ENCODE assay signal across 10 mouse cellular contexts in genomic region chr1:51968994-51969393, GRCm38 (mm10). TPM values are rescaled to one million over a fixed set of nuclear protein-coding genes. Genes with fewer than 3 reads are reported as not detected.
A peak's percentile ranks its signal among the peaks of the same experiment; 100 is the strongest.
DNase-seq lines count a peak whose midpoint lies in the region; ATAC-seq lines count a peak whose summit lies in the region.
"Had no signal": no experiment of that assay in that cellular context is flagged by ENCODE, and none has a peak within 500 bp of the region (broad histone marks: within the 10 kb centered on the region; RNA-seq: fewer than 3 reads in every experiment).

No protein-coding gene starts in this region.

- DNase-seq in cerebellum, adult 11-12 months = peak; percentile 19
- DNase-seq in layer of hippocampus, adult 9-11 months = peak; percentile 8
- no peak for DNase-seq in layer of hippocampus, adult 9-10 months (ENCODE audit: low spot score)
- DNase-seq in cerebellum, adult 18-20 months = peak; percentile 20 to 37
- DNase-seq in lung, postnatal 14 days = peak; percentile 36
- DNase-seq in gastrocnemius, postnatal 10 days = no peak
- no peak for DNase-seq in frontal cortex, postnatal 10 days (ENCODE audit: low spot score in 2 of 2)
- DNase-seq: kidney, postnatal 4 days had no signal

- no peak for ATAC-seq in cerebellum, adult (ENCODE audit: insufficient number of reproducible peaks, low FRiP score, low TSS enrichment)
- ATAC-seq: hindbrain, embryonic 16.5 days had no signal

RNA-seq across cellular contexts. Expression of gene Stat4, which starts 18.0 kb away (rescaled TPM):
- total RNA-seq in gastrocnemius, postnatal 10 days (2021) = under 1 TPM; 0.12 to 0.43 TPM

RNA-seq across cellular contexts. Expression of gene Myo1b, which starts 53.1 kb away (rescaled TPM):
- total RNA-seq in gastrocnemius, postnatal 10 days (2021) = 10 to 100 TPM; 32.1 to 50.0 TPM

Comparison
In these comparisons a context has a peak if more than half of its experiments do, and no peak if none do; other contexts are left out.
1. DNase-seq: peak in cerebellum, adult 11-12 months (single experiment), layer of hippocampus, adult 9-11 months (single experiment), cerebellum, adult 18-20 months (2 of 2) and lung, postnatal 14 days (single experiment); none in layer of hippocampus, adult 9-10 months (single experiment), gastrocnemius, postnatal 10 days (single experiment) and frontal cortex, postnatal 10 days (0 of 2).